Mouse (Mus musculus): Measurements from ENCODE around the gene Sumf1.

DNA sequence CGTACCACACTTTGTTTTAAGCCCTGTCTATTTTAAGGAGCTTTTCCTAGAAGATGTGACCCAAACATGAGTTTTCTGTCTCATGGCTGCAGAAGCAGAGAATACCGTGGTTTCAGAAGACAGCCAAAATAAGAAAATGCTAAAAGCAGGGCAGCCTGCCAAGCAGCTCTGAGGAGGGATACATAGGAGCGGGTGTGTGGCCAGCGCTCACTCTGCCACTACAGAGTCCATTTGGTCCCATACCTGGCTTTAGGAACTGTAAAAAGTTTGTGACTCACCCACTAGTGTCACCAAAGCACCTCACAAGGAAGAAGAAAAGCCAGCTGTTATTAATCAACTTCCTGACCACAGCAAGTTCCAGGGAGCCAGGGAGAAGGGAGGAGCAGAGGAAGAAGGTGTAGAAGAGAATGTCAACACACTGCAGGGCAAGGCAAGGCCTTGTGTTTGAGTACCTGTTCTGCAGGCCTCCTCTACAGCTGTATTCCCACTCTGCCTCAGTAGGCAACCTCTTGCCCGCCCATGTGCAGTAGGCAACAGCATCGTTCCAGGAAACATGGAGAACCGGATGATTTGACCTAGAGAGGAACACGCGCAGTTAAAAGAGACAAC lies 32.6 kb downstream of the Sumf1 start:
- TF ChIP-seq GATA1 (IDR thresholded peaks at IDR 0.05; ENCODE audit: borderline replicate concordance, low read length): no peak
- TF ChIP-seq FLI1 (IDR thresholded peaks at IDR 0.05; ENCODE audit: low read length): no peak

Measured in megakaryocyte, embryonic 14.5 days (primary cell).